Mouse (Mus musculus) cerebellum, adult 2 months (tissue): ENCODE data around the gene Eapp.

Source experiments
- CTCF ChIP-seq: fragments of 200-500 bp; IDR thresholded peaks from 2 replicates; pipeline ENCODE4 v1.5.1; 2011; ENCODE audit warnings: low read depth, mild to moderate bottlenecking, control low read depth, low read length, moderate library complexity, borderline replicate concordance; ENCODE audit not compliant: insufficient read depth
- POLR2A ChIP-seq: fragments of 200-500 bp; IDR thresholded peaks from 2 replicates; pipeline ENCODE4 v1.6.1; 2011; ENCODE audit warnings: low read length, control low read depth, borderline replicate concordance; ENCODE audit not compliant: insufficient read depth

DNA sequence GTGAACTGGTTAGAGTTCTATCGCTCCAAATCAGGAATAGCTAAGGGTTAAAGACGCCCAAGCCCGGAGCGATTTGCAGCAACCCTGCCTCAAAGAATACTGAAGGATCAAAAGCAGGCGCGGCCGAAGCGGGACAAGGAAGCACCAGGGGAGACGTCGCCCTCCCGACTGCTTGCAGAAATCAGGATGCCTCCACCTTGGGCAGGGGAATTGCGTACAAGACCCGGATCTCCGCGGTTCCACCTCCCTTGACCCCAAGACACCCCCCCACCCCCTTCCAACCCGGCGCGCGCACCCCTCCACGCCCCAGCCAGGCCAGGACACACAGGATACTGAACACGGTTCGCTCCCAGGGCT lies 39.7 kb downstream of the Eapp start:
- TF ChIP-seq POLR2A (no peak), CTCF (no peak)
